Mouse (Mus musculus): ENCODE data around the gene Gm3015. TPM values are rescaled to one million over a fixed set of nuclear protein-coding genes. Genes with fewer than 3 reads are reported as not detected.
"Not testable (repeated sequence)": the region's sequence is repeated elsewhere in the genome, so short reads cannot be mapped to it uniquely, and the experiment has no call there.

Gene Gm3015
- not detected in 2 replicates for polyA plus RNA-seq (2014; fragmentation: Nextera tagmentation; extraction: Ambion mirVana)

DNA sequence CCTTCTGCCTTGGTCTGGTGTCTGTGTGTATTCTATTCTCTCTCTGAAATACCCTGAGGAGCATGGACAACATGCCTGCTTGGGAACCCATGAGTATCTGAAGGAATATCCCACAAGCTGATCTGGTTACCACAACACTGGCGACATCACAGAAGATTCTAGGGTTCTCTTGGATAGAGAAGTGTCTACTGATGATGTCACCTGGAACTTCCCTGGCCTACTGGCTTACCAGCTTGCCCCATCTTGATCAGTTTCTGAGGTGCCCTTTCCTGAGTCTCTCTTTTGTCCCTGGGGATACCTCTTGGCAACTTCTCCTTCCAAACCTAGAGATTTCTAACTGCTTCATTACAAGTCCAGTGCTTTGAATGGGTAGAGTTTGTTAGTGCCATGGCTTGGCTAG lies at the start of gene Gm3015:
Gm3015 (minus strand) TSS at position 101 of the 400 bp plus-strand sequence.
- H3K36me3 ChIP-seq (ENCODE audit: control insufficient read depth, insufficient read depth, low read length), result not testable (repeated sequence)

DNA sequence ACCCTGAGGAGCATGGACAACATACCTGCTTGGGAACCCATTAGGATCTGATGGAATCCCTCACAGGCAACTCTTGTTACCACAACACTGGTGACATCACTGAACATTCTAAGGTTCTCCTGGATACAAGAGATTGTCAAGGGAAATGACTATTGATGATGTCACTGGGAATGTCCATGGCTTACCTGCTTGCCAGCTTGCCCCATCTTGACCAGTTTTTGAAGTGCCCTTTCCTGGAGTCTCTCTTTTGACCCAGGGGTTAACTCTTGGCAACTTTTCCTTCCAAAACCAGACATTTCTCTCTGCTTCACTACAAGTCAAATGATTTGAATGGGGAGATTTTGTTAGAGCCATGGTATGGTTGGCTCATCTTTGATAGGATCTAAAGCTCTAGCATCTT lies 29.3 kb upstream of the Gm3015 start, which contains the start of gene Gm10377:
Gm10377 (minus strand) TSS at position 101 of the 400 bp plus-strand sequence.
- not testable (repeated sequence) for H3K4me3 ChIP-seq (ENCODE audit: low read depth, low read length); H3K9me3 ChIP-seq (ENCODE audit: control insufficient read depth, low read length); DNase-seq (ENCODE audit: low spot score); H3K9ac ChIP-seq (ENCODE audit: low read length); H3K4me2 ChIP-seq (ENCODE audit: low read depth, low read length, severe bottlenecking); H3K27ac ChIP-seq (ENCODE audit: low read depth, low read length); H3K4me1 ChIP-seq (replicated peaks; ENCODE audit: control insufficient read depth, insufficient read depth, low read length); ATAC-seq (replicated peaks; ENCODE audit: low FRiP score); H3K36me3 ChIP-seq (ENCODE audit: control insufficient read depth, insufficient read depth, low read length); H3K27me3 ChIP-seq (ENCODE audit: control insufficient read depth, insufficient read depth, low read length)

More for the DNA sequence above, at the start of gene Gm3015:
- not testable (repeated sequence) for DNase-seq (ENCODE audit: low spot score); H3K27me3 ChIP-seq (ENCODE audit: control insufficient read depth, insufficient read depth, low read length); H3K4me1 ChIP-seq (replicated peaks; ENCODE audit: control insufficient read depth, insufficient read depth, low read length); H3K27ac ChIP-seq (ENCODE audit: low read depth, low read length); H3K9me3 ChIP-seq (ENCODE audit: control insufficient read depth, low read length); H3K4me3 ChIP-seq (ENCODE audit: low read depth, low read length); ATAC-seq (replicated peaks; ENCODE audit: low FRiP score); H3K4me2 ChIP-seq (ENCODE audit: low read depth, low read length, severe bottlenecking); H3K9ac ChIP-seq (ENCODE audit: low read length)
- no CpG with 5 or more reads among the region's 1 CpGs for WGBS

Other genes with a start within 250 kb of the Gm3015 start
- not detected in 2 replicates for gene Gm8024, start 244.5 kb downstream of the Gm3015 start, polyA plus RNA-seq (2014; fragmentation: Nextera tagmentation; extraction: Ambion mirVana)
- not detected in 2 replicates for gene Gm17124, start 168.9 kb downstream of the Gm3015 start, polyA plus RNA-seq (2014; fragmentation: Nextera tagmentation; extraction: Ambion mirVana)
- not detected in 2 replicates for gene Gm3633, start 126.9 kb downstream of the Gm3015 start, polyA plus RNA-seq (2014; fragmentation: Nextera tagmentation; extraction: Ambion mirVana)
- gene Gm10378, start 112.9 kb downstream of the Gm3015 start, polyA plus RNA-seq (2014; fragmentation: Nextera tagmentation; extraction: Ambion mirVana), result not detected in 2 replicates
- not detected in 2 replicates for gene Gm10377, start 29.2 kb upstream of the Gm3015 start, polyA plus RNA-seq (2014; fragmentation: Nextera tagmentation; extraction: Ambion mirVana)
- not detected in 2 replicates for gene Gm21977, start 84.7 kb upstream of the Gm3015 start, polyA plus RNA-seq (2014; fragmentation: Nextera tagmentation; extraction: Ambion mirVana)
- not detected in 2 replicates for gene Gm8082, start 224.8 kb upstream of the Gm3015 start, polyA plus RNA-seq (2014; fragmentation: Nextera tagmentation; extraction: Ambion mirVana)
- gene Gm10376, start 246.8 kb upstream of the Gm3015 start, polyA plus RNA-seq (2014; fragmentation: Nextera tagmentation; extraction: Ambion mirVana), result not detected in 2 replicates